Mouse (Mus musculus) midbrain, embryonic 16.5 days (tissue): ENCODE measurements at regions not wholly inside any gene's neighbourhood (a gene's known extent, or its start where the extent isn't known, plus 50 kb on each side); places are given as distances from the start of the nearest gene placed in this dataset.
A peak's percentile ranks its signal among the peaks of the same experiment; 100 is the strongest.

Source experiments
- ATAC-seq: fragments of 200-750 bp; cut with Nextera tagmentation; 2 replicates; pipeline ENCODE4 v1.8.0; 2017; ENCODE audit warnings: moderate TSS enrichment
- H3K27ac ChIP-seq: fragments of 300-500 bp; sonication (generic); 2 replicates; pipeline ENCODE4 v1.5.1; 2014; ENCODE audit warnings: mild to moderate bottlenecking, low read length, mixed read lengths
- H3K27me3 ChIP-seq: fragments of 300-500 bp; sonication (generic); 2 replicates; pipeline ENCODE4 v1.6.1; 2014; ENCODE audit warnings: low read depth, low read length, mixed read lengths; ENCODE audit not compliant: control insufficient read depth, insufficient read depth
- H3K36me3 ChIP-seq: fragments of 300-500 bp; sonication (generic); 2 replicates; pipeline ENCODE4 v1.6.1; 2014; ENCODE audit warnings: mild to moderate bottlenecking, low read length, moderate library complexity, mixed read lengths; ENCODE audit not compliant: control insufficient read depth, insufficient read depth
- H3K4me1 ChIP-seq: fragments of 300-500 bp; sonication (generic); 2 replicates; pipeline ENCODE4 v1.6.1; 2014; ENCODE audit warnings: mild to moderate bottlenecking, low read length, mixed read lengths; ENCODE audit not compliant: control insufficient read depth, insufficient read depth
- H3K4me2 ChIP-seq: fragments of 300-500 bp; sonication (generic); 2 replicates; pipeline ENCODE4 v1.6.1; 2014; ENCODE audit warnings: mild to moderate bottlenecking, low read length, mixed read lengths
- H3K4me3 ChIP-seq: fragments of 300-500 bp; sonication (generic); 2 replicates; pipeline ENCODE4 v1.5.1; 2014; ENCODE audit warnings: low read depth, mild to moderate bottlenecking, low read length, moderate library complexity, mixed read lengths
- H3K9ac ChIP-seq: fragments of 300-500 bp; sonication (generic); 2 replicates; pipeline ENCODE4 v1.6.1; 2014; ENCODE audit warnings: low read depth, low read length, mixed read lengths
- H3K9me3 ChIP-seq: fragments of 300-500 bp; sonication (generic); replicated peaks from 2 replicates; pipeline ENCODE4 v1.6.1; 2014; ENCODE audit warnings: mild to moderate bottlenecking, low read length, mixed read lengths; ENCODE audit not compliant: control insufficient read depth, poor library complexity, severe bottlenecking
- WGBS: fragments of 180-500 bp; shearing (Covaris S2); extraction: QIAGEN DNeasy Blood & Tissue Kit; methylation state at CpG from one replicate; pipeline ENCODE4 v1.1.7; 2014; 5-methylcytosine and 5-hydroxymethylcytosine counted together

GRCm38 (mm10) chr16:84318091-84318490 is 196.8 kb upstream of the A730009L09Rik start:
- no peaks in the 10 kb centered on the region for H3K27me3 ChIP-seq
- no peak overlapping the region for H3K4me2 ChIP-seq
- ATAC-seq, result no peak
- H3K27ac ChIP-seq, result no peak overlapping the region
- no peaks in the 10 kb centered on the region for H3K9me3 ChIP-seq
- H3K36me3 ChIP-seq, result no peaks in the 10 kb centered on the region
- no peak overlapping the region for H3K9ac ChIP-seq
- H3K4me3 ChIP-seq, result no peak overlapping the region
- no peaks in the 10 kb centered on the region for H3K4me1 ChIP-seq
- 89% methylated on average over 1 of the region's 1 CpGs for WGBS

GRCm38 (mm10) chr16:84321569-84321968 is 193.4 kb upstream of the A730009L09Rik start:
- no peak overlapping the region for H3K4me2 ChIP-seq
- no peak for ATAC-seq
- H3K9me3 ChIP-seq, result no peaks in the 10 kb centered on the region
- H3K9ac ChIP-seq, result no peak overlapping the region
- H3K27me3 ChIP-seq, result no peaks in the 10 kb centered on the region
- WGBS, result 52% methylated on average over 2 of the region's 2 CpGs
- no peaks in the 10 kb centered on the region for H3K36me3 ChIP-seq
- no peaks in the 10 kb centered on the region for H3K4me1 ChIP-seq
- H3K4me3 ChIP-seq, result no peak overlapping the region
- no peak overlapping the region for H3K27ac ChIP-seq

GRCm38 (mm10) chr16:84330293-84330692 is 184.6 kb upstream of the A730009L09Rik start:
- ATAC-seq, result no peak
- no peaks in the 10 kb centered on the region for H3K4me1 ChIP-seq
- no peak overlapping the region for H3K4me2 ChIP-seq
- no peaks in the 10 kb centered on the region for H3K9me3 ChIP-seq
- no peaks in the 10 kb centered on the region for H3K27me3 ChIP-seq
- no peaks in the 10 kb centered on the region for H3K36me3 ChIP-seq
- no peak overlapping the region for H3K4me3 ChIP-seq
- no peak overlapping the region for H3K9ac ChIP-seq
- no peak overlapping the region for H3K27ac ChIP-seq
- WGBS, result 88% methylated on average over 3 of the region's 3 CpGs

DNA sequence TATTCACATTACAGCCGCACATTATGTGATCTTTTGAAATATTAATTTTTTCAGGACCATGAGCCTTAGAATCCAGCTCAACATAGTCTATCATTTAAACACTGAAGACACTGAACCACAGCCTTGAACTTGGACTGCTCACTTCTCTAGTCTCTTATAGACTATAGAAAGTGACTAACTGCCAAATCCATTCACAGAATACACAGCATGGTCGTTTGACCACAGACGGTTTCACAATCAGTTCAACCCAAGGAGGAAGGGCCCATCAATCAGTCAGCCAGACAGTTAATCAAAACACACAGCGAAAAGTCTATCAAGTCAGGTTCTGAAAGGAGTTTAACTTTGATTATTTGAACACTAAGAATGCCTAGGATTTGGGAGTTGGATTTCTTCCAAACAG is 168.8 kb upstream of the A730009L09Rik start:
- Histone ChIP-seq H3K27ac (no peak overlapping the region), H3K9me3 (no peaks in the 10 kb centered on the region), H3K27me3 (no peaks in the 10 kb centered on the region), H3K4me3 (no peak overlapping the region), H3K36me3 (no peaks in the 10 kb centered on the region), H3K9ac (no peak overlapping the region), H3K4me1 (no peaks in the 10 kb centered on the region), H3K4me2 (no peak overlapping the region)
- WGBS, result 69% methylated on average over 4 of the region's 4 CpGs
- ATAC-seq, result no peak

DNA sequence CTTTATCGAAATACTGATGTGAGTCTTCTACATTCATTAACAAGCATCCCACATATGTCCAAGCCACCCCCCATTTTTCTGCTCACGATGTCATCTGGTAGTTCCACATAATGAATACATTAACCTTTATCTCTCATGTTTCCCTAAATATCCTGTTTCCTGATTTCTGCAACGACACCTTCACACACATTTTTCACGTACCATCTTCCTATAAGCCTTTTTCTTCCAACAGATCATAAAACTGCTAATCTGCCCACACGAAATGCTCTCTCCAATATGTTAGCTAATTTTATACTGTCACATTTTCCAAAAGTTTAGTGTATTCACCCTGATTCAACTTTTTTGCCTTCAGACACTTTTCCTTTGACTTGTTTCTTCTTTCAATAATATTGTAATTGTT is 159.8 kb upstream of the A730009L09Rik start:
- Histone ChIP-seq H3K27ac (no peak overlapping the region), H3K9me3 (no peaks in the 10 kb centered on the region), H3K36me3 (no peaks in the 10 kb centered on the region), H3K4me3 (no peak overlapping the region), H3K9ac (no peak overlapping the region), H3K27me3 (no peaks in the 10 kb centered on the region), H3K4me2 (no peak overlapping the region), H3K4me1 (no peaks in the 10 kb centered on the region)
- ATAC-seq, result no peak
- WGBS, result 91% methylated on average over 5 of the region's 5 CpGs

- Histone ChIP-seq H3K4me2 (no peak overlapping the region), H3K27me3 (no peaks in the 10 kb centered on the region), H3K4me3 (no peak overlapping the region), H3K4me1 (no peaks in the 10 kb centered on the region; the same call in 1 of the 2 replicates), H3K9ac (no peak overlapping the region), H3K27ac (no peak overlapping the region), H3K36me3 (no peaks in the 10 kb centered on the region), H3K9me3 (no peaks in the 10 kb centered on the region)
- WGBS, result 83% methylated on average over 6 of the region's 6 CpGs
- ATAC-seq, result no peak
These were observed 149.0 kb upstream of the A730009L09Rik start for GRCm38 (mm10) chr16:84365969-84366368.

- Histone ChIP-seq H3K4me3 (no peak overlapping the region), H3K9me3 (no peaks in the 10 kb centered on the region), H3K4me1 (no peaks in the 10 kb centered on the region; the same call in 1 of the 2 replicates), H3K27ac (no peak overlapping the region), H3K4me2 (no peak overlapping the region), H3K27me3 (no peaks in the 10 kb centered on the region), H3K9ac (no peak overlapping the region), H3K36me3 (no peaks in the 10 kb centered on the region)
- WGBS, result 47% methylated on average over 9 of the region's 9 CpGs
- no peak for ATAC-seq
These were observed 145.8 kb upstream of the A730009L09Rik start for GRCm38 (mm10) chr16:84368928-84369682.

GRCm38 (mm10) chr16:84378461-84378860 is 136.5 kb upstream of the A730009L09Rik start:
- Histone ChIP-seq H3K27me3 (no peaks in the 10 kb centered on the region), H3K4me2 (no peak overlapping the region), H3K9ac (no peak overlapping the region), H3K27ac (no peak overlapping the region), H3K9me3 (no peaks in the 10 kb centered on the region), H3K36me3 (no peaks in the 10 kb centered on the region), H3K4me1 (no peaks in the 10 kb centered on the region), H3K4me3 (no peak overlapping the region)
- WGBS, result 86% methylated on average over 2 of the region's 2 CpGs
- ATAC-seq, result no peak

GRCm38 (mm10) chr16:84391756-84392155 is 123.2 kb upstream of the A730009L09Rik start:
- no peak overlapping the region for H3K4me3 ChIP-seq
- 0 out of 2 replicates have a peak, but pooled peaks have one; percentile 45 for ATAC-seq
- H3K27ac ChIP-seq, result no peak overlapping the region
- no peak overlapping the region for H3K9ac ChIP-seq
- H3K27me3 ChIP-seq, result no peaks in the 10 kb centered on the region
- no peaks in the 10 kb centered on the region for H3K4me1 ChIP-seq
- 41% methylated on average over 9 of the region's 9 CpGs for WGBS
- no peak overlapping the region for H3K4me2 ChIP-seq
- no peaks in the 10 kb centered on the region for H3K9me3 ChIP-seq
- no peaks in the 10 kb centered on the region for H3K36me3 ChIP-seq
